ENCODE assay signal across 16 mouse cellular contexts in genomic region chr1:171419905-171420304, GRCm38 (mm10). TPM values are rescaled to one million over a fixed set of nuclear protein-coding genes. Genes with fewer than 3 reads are reported as not detected.
DNase-seq lines count a peak whose midpoint lies in the region; ATAC-seq and TF ChIP-seq lines count a peak whose summit lies in the region.
"Had no signal": no experiment of that assay in that cellular context is flagged by ENCODE, and none has a peak within 500 bp of the region (broad histone marks: within the 10 kb centered on the region; RNA-seq: fewer than 3 reads in every experiment).

No protein-coding gene starts in this region.

- H3K4me1 ChIP-seq in forebrain, embryonic 13.5 days, result no peaks in the 10 kb centered on the region
- H3K4me1 ChIP-seq in forebrain, embryonic 11.5 days (replicated peaks; ENCODE audit: control insufficient read depth, insufficient read depth, low read length), result no peaks in the 10 kb centered on the region
- peaks cover 9% of the 10 kb centered on the region for H3K4me1 ChIP-seq in midbrain, embryonic 10.5 days
- no peaks in the 10 kb centered on the region for H3K4me1 ChIP-seq in midbrain, postnatal 0 days (ENCODE audit: insufficient read depth, low read length)
- no peaks in the 10 kb centered on the region for H3K4me1 ChIP-seq in hindbrain, embryonic 16.5 days (ENCODE audit: control insufficient read depth, insufficient read depth, low read depth, low read length)
- peaks cover under 1% of the 10 kb centered on the region; the same call in 1 of the 2 replicates for H3K4me1 ChIP-seq in stomach, embryonic 15.5 days

- H3K4me2 ChIP-seq in forebrain, embryonic 13.5 days, result no peak overlapping the region
- H3K4me2 ChIP-seq in forebrain, embryonic 11.5 days (ENCODE audit: low read depth, low read length, severe bottlenecking), result no peak overlapping the region
- H3K4me2 ChIP-seq in midbrain, postnatal 0 days (ENCODE audit: low read depth, low read length, poor library complexity, severe bottlenecking), result no peak overlapping the region
- H3K4me2 ChIP-seq in hindbrain, embryonic 16.5 days (ENCODE audit: low read length), result no peak overlapping the region
- H3K4me2 ChIP-seq in stomach, embryonic 15.5 days, result no peak overlapping the region
- H3K4me2 ChIP-seq: heart, embryonic 12.5 days had no signal

- DNase-seq in forebrain, embryonic 11.5 days (ENCODE audit: low spot score), result no peak
- DNase-seq in midbrain, embryonic 10.5 days (ENCODE audit: low spot score), result no peak
- DNase-seq in midbrain, postnatal 0 days (ENCODE audit: low spot score), result no peak
- DNase-seq in Muller cell, postnatal 12 days (ENCODE audit: inconsistent ontology term), result no peak
- DNase-seq in kidney, adult 8-10 months, result no peak
- DNase-seq: adrenal gland, postnatal 14 days; cerebellum, adult 8-10 months; gastrocnemius, postnatal 25 days; heart, postnatal 4 days; kidney, adult 11 months; kidney, postnatal 25 days; retina, postnatal 1 day had no signal

- 0 out of 2 replicates have a peak overlapping the region, but pooled peaks have one; percentile 10 for H3K27ac ChIP-seq in forebrain, embryonic 13.5 days
- no peak overlapping the region for H3K27ac ChIP-seq in forebrain, embryonic 11.5 days (ENCODE audit: low read depth, low read length)
- 0 out of 2 replicates have a peak overlapping the region, but pooled peaks have one; percentile 34 for H3K27ac ChIP-seq in midbrain, embryonic 10.5 days (replicated peaks)
- H3K27ac ChIP-seq in midbrain, postnatal 0 days (ENCODE audit: low read depth, low read length), result no peak overlapping the region
- 0 out of 2 replicates have a peak overlapping the region, but pooled peaks have one; percentile 44 for H3K27ac ChIP-seq in hindbrain, embryonic 16.5 days (ENCODE audit: low read depth, low read length)
- H3K27ac ChIP-seq in stomach, embryonic 15.5 days, result 0 out of 2 replicates have a peak overlapping the region, but pooled peaks have one; percentile 37

- H3K4me3 ChIP-seq in forebrain, embryonic 13.5 days, result no peak overlapping the region
- H3K4me3 ChIP-seq in forebrain, embryonic 11.5 days (ENCODE audit: low read depth, low read length), result no peak overlapping the region
- H3K4me3 ChIP-seq in midbrain, embryonic 10.5 days, result no peak overlapping the region
- no peak overlapping the region for H3K4me3 ChIP-seq in midbrain, postnatal 0 days (ENCODE audit: low read depth, low read length)
- H3K4me3 ChIP-seq in hindbrain, embryonic 16.5 days (ENCODE audit: low read length), result no peak overlapping the region
- H3K4me3 ChIP-seq in stomach, embryonic 15.5 days (replicated peaks), result no peak overlapping the region
- H3K4me3 ChIP-seq: heart, embryonic 12.5 days had no signal

- 76% methylated on average over 5 of the region's 5 CpGs for WGBS in forebrain, embryonic 13.5 days
- WGBS in forebrain, embryonic 11.5 days, result 77% methylated on average over 5 of the region's 5 CpGs
- WGBS in midbrain, embryonic 10.5 days, result 73% methylated on average over 5 of the region's 5 CpGs
- WGBS in midbrain, postnatal 0 days, result 60% methylated on average over 5 of the region's 5 CpGs
- WGBS in hindbrain, embryonic 16.5 days, result 61% methylated on average over 5 of the region's 5 CpGs
- 84% methylated on average over 5 of the region's 5 CpGs for WGBS in stomach, embryonic 15.5 days

- no peak overlapping the region for H3K9ac ChIP-seq in forebrain, embryonic 13.5 days
- H3K9ac ChIP-seq in forebrain, embryonic 11.5 days (ENCODE audit: low read length), result no peak overlapping the region
- no peak overlapping the region for H3K9ac ChIP-seq in midbrain, postnatal 0 days (replicated peaks; ENCODE audit: low read length, poor library complexity, severe bottlenecking)
- no peak overlapping the region for H3K9ac ChIP-seq in hindbrain, embryonic 16.5 days (ENCODE audit: low read depth, low read length)
- H3K9ac ChIP-seq in stomach, embryonic 15.5 days, result no peak overlapping the region
- H3K9ac ChIP-seq: heart, embryonic 12.5 days had no signal

- H3K27me3 ChIP-seq in forebrain, embryonic 13.5 days, result no peaks in the 10 kb centered on the region
- no peaks in the 10 kb centered on the region for H3K27me3 ChIP-seq in forebrain, embryonic 11.5 days (ENCODE audit: control insufficient read depth, insufficient read depth, low read length)
- no peaks in the 10 kb centered on the region for H3K27me3 ChIP-seq in midbrain, embryonic 10.5 days (ENCODE audit: low read depth, poor library complexity, severe bottlenecking)
- no peaks in the 10 kb centered on the region for H3K27me3 ChIP-seq in midbrain, postnatal 0 days (ENCODE audit: insufficient read depth, low read length)
- H3K27me3 ChIP-seq in hindbrain, embryonic 16.5 days (replicated peaks; ENCODE audit: control insufficient read depth, insufficient read depth, low read length), result no peaks in the 10 kb centered on the region
- H3K27me3 ChIP-seq in stomach, embryonic 15.5 days (replicated peaks), result no peaks in the 10 kb centered on the region
- H3K27me3 ChIP-seq: heart, embryonic 12.5 days had no signal

- TF ChIP-seq CTCF in midbrain, postnatal 0 days (IDR thresholded peaks at IDR 0.05), result no peak

- peak; percentile 41; the same call in 1 of the 2 replicates for ATAC-seq in forebrain, embryonic 13.5 days
- no peak for ATAC-seq in forebrain, embryonic 11.5 days (replicated peaks; ENCODE audit: low FRiP score)
- ATAC-seq in midbrain, postnatal 0 days (ENCODE audit: low FRiP score), result no peak
- ATAC-seq in hindbrain, embryonic 16.5 days, result peak; percentile 40
- no peak for ATAC-seq in stomach, embryonic 15.5 days (ENCODE audit: insufficient read depth, low FRiP score, low read depth)

- no peaks in the 10 kb centered on the region for H3K9me3 ChIP-seq in forebrain, embryonic 13.5 days (replicated peaks)
- no peaks in the 10 kb centered on the region for H3K9me3 ChIP-seq in forebrain, embryonic 11.5 days (ENCODE audit: control insufficient read depth, low read length)
- H3K9me3 ChIP-seq in midbrain, embryonic 10.5 days (replicated peaks), result no peaks in the 10 kb centered on the region
- H3K9me3 ChIP-seq in midbrain, postnatal 0 days (ENCODE audit: low read length), result no peaks in the 10 kb centered on the region
- no peaks in the 10 kb centered on the region for H3K9me3 ChIP-seq in hindbrain, embryonic 16.5 days (ENCODE audit: control insufficient read depth, low read length)
- no peaks in the 10 kb centered on the region for H3K9me3 ChIP-seq in stomach, embryonic 15.5 days
- H3K9me3 ChIP-seq: heart, embryonic 12.5 days had no signal

- peaks cover 66% of the 10 kb centered on the region for H3K36me3 ChIP-seq in forebrain, embryonic 13.5 days (ENCODE audit: poor library complexity, severe bottlenecking)
- H3K36me3 ChIP-seq in forebrain, embryonic 11.5 days (ENCODE audit: control insufficient read depth, insufficient read depth, low read length), result peaks cover 17% of the 10 kb centered on the region; the same call in 1 of the 2 replicates
- H3K36me3 ChIP-seq in midbrain, embryonic 10.5 days, result peaks cover 64% of the 10 kb centered on the region
- H3K36me3 ChIP-seq in midbrain, postnatal 0 days (ENCODE audit: insufficient read depth, low read length), result peaks cover 36% of the 10 kb centered on the region
- H3K36me3 ChIP-seq in hindbrain, embryonic 16.5 days (ENCODE audit: control insufficient read depth, insufficient read depth, low read length), result peaks cover 34% of the 10 kb centered on the region
- peaks cover 31% of the 10 kb centered on the region for H3K36me3 ChIP-seq in stomach, embryonic 15.5 days

RNA-seq across cellular contexts. Expression of gene Tstd1, which starts 1.2 kb away (rescaled TPM):
- 12.2 and 12.3 TPM in 2 replicates for polyA plus RNA-seq in forebrain, embryonic 13.5 days (2015; fragmentation: Nextera tagmentation; extraction: Ambion mirVana)
- polyA plus RNA-seq in forebrain, embryonic 11.5 days (2014; fragmentation: Nextera tagmentation; extraction: Ambion mirVana), result 4.1 and 5.6 TPM in 2 replicates
- polyA plus RNA-seq in midbrain, embryonic 10.5 days (2016; fragmentation: Nextera tagmentation; extraction: Ambion mirVana), result 8.4 and 9.6 TPM in 2 replicates
- total RNA-seq in midbrain, postnatal 0 days (2014; rRNA removed), result not detected in 2 replicates
- 3.1 and 3.9 TPM in 2 replicates for polyA plus RNA-seq in midbrain, postnatal 0 days (2015; fragmentation: Nextera tagmentation; extraction: Ambion mirVana)
- 6.3 and 7.0 TPM in 2 replicates for polyA plus RNA-seq in hindbrain, embryonic 16.5 days (2015; fragmentation: Nextera tagmentation; extraction: Ambion mirVana)
- 5.3 and 5.9 TPM in 2 replicates for polyA plus RNA-seq in stomach, embryonic 15.5 days (2015; fragmentation: Nextera tagmentation; extraction: Ambion mirVana)

RNA-seq across cellular contexts. Expression of gene Usf1, which starts 8.8 kb away (rescaled TPM):
- 205 and 211 TPM in 2 replicates for polyA plus RNA-seq in forebrain, embryonic 13.5 days (2015; fragmentation: Nextera tagmentation; extraction: Ambion mirVana)
- polyA plus RNA-seq in forebrain, embryonic 11.5 days (2014; fragmentation: Nextera tagmentation; extraction: Ambion mirVana), result 152 and 170 TPM in 2 replicates
- polyA plus RNA-seq in midbrain, embryonic 10.5 days (2016; fragmentation: Nextera tagmentation; extraction: Ambion mirVana), result 138 and 161 TPM in 2 replicates
- total RNA-seq in midbrain, postnatal 0 days (2014; rRNA removed), result 134 and 156 TPM in 2 replicates
- polyA plus RNA-seq in midbrain, postnatal 0 days (2015; fragmentation: Nextera tagmentation; extraction: Ambion mirVana), result 160 and 167 TPM in 2 replicates
- polyA plus RNA-seq in hindbrain, embryonic 16.5 days (2015; fragmentation: Nextera tagmentation; extraction: Ambion mirVana), result 150 and 170 TPM in 2 replicates
- 63.3 and 66.5 TPM in 2 replicates for polyA plus RNA-seq in stomach, embryonic 15.5 days (2015; fragmentation: Nextera tagmentation; extraction: Ambion mirVana)

RNA-seq across cellular contexts. Expression of gene F11r, which starts 17.4 kb away (rescaled TPM):
- 8.4 and 9.7 TPM in 2 replicates for polyA plus RNA-seq in forebrain, embryonic 13.5 days (2015; fragmentation: Nextera tagmentation; extraction: Ambion mirVana)
- polyA plus RNA-seq in forebrain, embryonic 11.5 days (2014; fragmentation: Nextera tagmentation; extraction: Ambion mirVana), result 12.8 and 13.4 TPM in 2 replicates
- 14.0 TPM in 2 replicates for polyA plus RNA-seq in midbrain, embryonic 10.5 days (2016; fragmentation: Nextera tagmentation; extraction: Ambion mirVana)
- 6.6 and 9.2 TPM in 2 replicates for total RNA-seq in midbrain, postnatal 0 days (2014; rRNA removed)
- polyA plus RNA-seq in midbrain, postnatal 0 days (2015; fragmentation: Nextera tagmentation; extraction: Ambion mirVana), result 7.6 and 8.9 TPM in 2 replicates
- polyA plus RNA-seq in hindbrain, embryonic 16.5 days (2015; fragmentation: Nextera tagmentation; extraction: Ambion mirVana), result 14.1 and 15.6 TPM in 2 replicates
- 108 and 121 TPM in 2 replicates for polyA plus RNA-seq in stomach, embryonic 15.5 days (2015; fragmentation: Nextera tagmentation; extraction: Ambion mirVana)

RNA-seq across cellular contexts. Expression of gene Arhgap30, which starts 31.2 kb away (rescaled TPM):
- 0.35 and 0.36 TPM in 2 replicates for polyA plus RNA-seq in forebrain, embryonic 13.5 days (2015; fragmentation: Nextera tagmentation; extraction: Ambion mirVana)
- polyA plus RNA-seq in forebrain, embryonic 11.5 days (2014; fragmentation: Nextera tagmentation; extraction: Ambion mirVana), result 0.49 and 0.53 TPM in 2 replicates
- 0.69 and 0.87 TPM in 2 replicates for polyA plus RNA-seq in midbrain, embryonic 10.5 days (2016; fragmentation: Nextera tagmentation; extraction: Ambion mirVana)
- 0.82 and 1.1 TPM in 2 replicates for total RNA-seq in midbrain, postnatal 0 days (2014; rRNA removed)
- 0.75 and 0.81 TPM in 2 replicates for polyA plus RNA-seq in midbrain, postnatal 0 days (2015; fragmentation: Nextera tagmentation; extraction: Ambion mirVana)
- 0.73 and 0.79 TPM in 2 replicates for polyA plus RNA-seq in hindbrain, embryonic 16.5 days (2015; fragmentation: Nextera tagmentation; extraction: Ambion mirVana)
- polyA plus RNA-seq in stomach, embryonic 15.5 days (2015; fragmentation: Nextera tagmentation; extraction: Ambion mirVana), result 2.9 and 3.0 TPM in 2 replicates

RNA-seq across cellular contexts. Expression of gene Nectin4, which starts 50.0 kb away (rescaled TPM):
- 0.31 and 0.32 TPM in 2 replicates for polyA plus RNA-seq in forebrain, embryonic 13.5 days (2015; fragmentation: Nextera tagmentation; extraction: Ambion mirVana)
- polyA plus RNA-seq in forebrain, embryonic 11.5 days (2014; fragmentation: Nextera tagmentation; extraction: Ambion mirVana), result 0.90 and 1.2 TPM in 2 replicates
- 0.60 and 1.2 TPM in 2 replicates for polyA plus RNA-seq in midbrain, embryonic 10.5 days (2016; fragmentation: Nextera tagmentation; extraction: Ambion mirVana)
- 4.7 and 9.3 TPM in 2 replicates for total RNA-seq in midbrain, postnatal 0 days (2014; rRNA removed)
- 4.8 TPM in 2 replicates for polyA plus RNA-seq in midbrain, postnatal 0 days (2015; fragmentation: Nextera tagmentation; extraction: Ambion mirVana)
- polyA plus RNA-seq in hindbrain, embryonic 16.5 days (2015; fragmentation: Nextera tagmentation; extraction: Ambion mirVana), result 4.1 and 4.7 TPM in 2 replicates
- polyA plus RNA-seq in stomach, embryonic 15.5 days (2015; fragmentation: Nextera tagmentation; extraction: Ambion mirVana), result 19.3 and 26.5 TPM in 2 replicates
- total RNA-seq: gastrocnemius, postnatal 25 days had no signal

Comparison
In these comparisons a context has a peak if more than half of its experiments do, and no peak if none do; other contexts are left out.
1. ATAC-seq: peak in forebrain, embryonic 13.5 days (single experiment) and hindbrain, embryonic 16.5 days (single experiment); none in forebrain, embryonic 11.5 days (single experiment), midbrain, postnatal 0 days (single experiment) and stomach, embryonic 15.5 days (single experiment).
2. H3K27ac ChIP-seq: peak in forebrain, embryonic 13.5 days (single experiment), midbrain, embryonic 10.5 days (single experiment), hindbrain, embryonic 16.5 days (single experiment) and stomach, embryonic 15.5 days (single experiment); none in forebrain, embryonic 11.5 days (single experiment) and midbrain, postnatal 0 days (single experiment).